Mouse (Mus musculus): ENCODE data around the gene Dgkd. TPM values are rescaled to one million over a fixed set of nuclear protein-coding genes. Genes with fewer than 3 reads are reported as not detected.

Gene Dgkd
- polyA plus RNA-seq, 1 experiment from 2014 or later = 39.3 TPM

GRCm38 (mm10) chr1:87929730-87930129 lies 76.6 kb downstream of the Dgkd start:
- no peak for DNase-seq (ENCODE audit: low spot score)
- H3K36me3 ChIP-seq (replicated peaks) = peaks cover 99% of the 10 kb centered on the region
- 87% methylated on average over 5 of the region's 5 CpGs for WGBS
- H3K4me1 ChIP-seq = no peaks in the 10 kb centered on the region
- H3K27me3 ChIP-seq (replicated peaks; ENCODE audit: low read depth, poor library complexity, severe bottlenecking) = no peaks in the 10 kb centered on the region
- H3K9me3 ChIP-seq = no peaks in the 10 kb centered on the region
- no peak overlapping the region for H3K4me3 ChIP-seq
- H3K27ac ChIP-seq (replicated peaks) = no peak overlapping the region

GRCm38 (mm10) chr1:87933051-87933450 lies 80.0 kb downstream of the Dgkd start:
- 80% methylated on average over 5 of the region's 5 CpGs for WGBS
- Histone ChIP-seq H3K9me3 (no peaks in the 10 kb centered on the region), H3K36me3 (replicated peaks) (peaks cover 99% of the 10 kb centered on the region), H3K4me3 (no peak overlapping the region), H3K27ac (replicated peaks) (no peak overlapping the region), H3K27me3 (replicated peaks; ENCODE audit: low read depth, poor library complexity, severe bottlenecking) (no peaks in the 10 kb centered on the region), H3K4me1 (no peaks in the 10 kb centered on the region)
- DNase-seq (ENCODE audit: low spot score) = no peak

DNA sequence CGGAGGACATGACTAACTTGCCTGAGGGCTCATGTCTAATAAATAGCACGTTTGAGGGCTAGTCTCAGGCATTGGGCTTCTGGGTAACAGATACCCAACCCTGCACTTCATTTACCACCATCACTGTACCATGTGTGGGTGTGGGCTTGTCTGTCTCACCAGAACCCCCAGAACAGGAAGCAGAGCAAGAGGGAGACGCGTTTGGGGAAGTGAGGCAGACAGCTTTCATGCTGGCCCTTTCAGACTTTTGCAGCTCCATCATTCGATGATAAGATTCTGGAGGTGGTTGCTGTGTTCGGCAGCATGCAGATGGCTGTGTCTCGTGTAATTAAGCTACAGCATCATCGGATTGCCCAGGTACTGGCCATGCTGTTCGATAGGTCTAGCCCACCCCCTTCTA lies 82.0 kb downstream of the Dgkd start:
- Histone ChIP-seq H3K4me1 (no peaks in the 10 kb centered on the region), H3K27me3 (replicated peaks; ENCODE audit: low read depth, poor library complexity, severe bottlenecking) (no peaks in the 10 kb centered on the region), H3K4me3 (no peak overlapping the region), H3K36me3 (replicated peaks) (peaks cover 100% of the 10 kb centered on the region), H3K9me3 (no peaks in the 10 kb centered on the region), H3K27ac (replicated peaks) (no peak overlapping the region)
- no peak for DNase-seq (ENCODE audit: low spot score)
- 81% methylated on average over 9 of the region's 9 CpGs for WGBS

GRCm38 (mm10) chr1:87935546-87935945 lies 82.5 kb downstream of the Dgkd start:
- no peaks in the 10 kb centered on the region for H3K27me3 ChIP-seq (replicated peaks; ENCODE audit: low read depth, poor library complexity, severe bottlenecking)
- H3K27ac ChIP-seq (replicated peaks) = no peak overlapping the region
- no peaks in the 10 kb centered on the region for H3K9me3 ChIP-seq
- peaks cover 100% of the 10 kb centered on the region for H3K36me3 ChIP-seq (replicated peaks)
- no peak for DNase-seq (ENCODE audit: low spot score)
- no peak overlapping the region for H3K4me3 ChIP-seq
- H3K4me1 ChIP-seq = no peaks in the 10 kb centered on the region
- WGBS = 91% methylated on average over 2 of the region's 2 CpGs

GRCm38 (mm10) chr1:87936075-87936474 lies 83.0 kb downstream of the Dgkd start:
- Histone ChIP-seq H3K9me3 (no peaks in the 10 kb centered on the region), H3K36me3 (replicated peaks) (peaks cover 100% of the 10 kb centered on the region), H3K27me3 (replicated peaks; ENCODE audit: low read depth, poor library complexity, severe bottlenecking) (no peaks in the 10 kb centered on the region), H3K27ac (replicated peaks) (no peak overlapping the region), H3K4me1 (no peaks in the 10 kb centered on the region), H3K4me3 (no peak overlapping the region)
- no peak for DNase-seq (ENCODE audit: low spot score)
- 91% methylated on average over 7 of the region's 7 CpGs for WGBS

DNA sequence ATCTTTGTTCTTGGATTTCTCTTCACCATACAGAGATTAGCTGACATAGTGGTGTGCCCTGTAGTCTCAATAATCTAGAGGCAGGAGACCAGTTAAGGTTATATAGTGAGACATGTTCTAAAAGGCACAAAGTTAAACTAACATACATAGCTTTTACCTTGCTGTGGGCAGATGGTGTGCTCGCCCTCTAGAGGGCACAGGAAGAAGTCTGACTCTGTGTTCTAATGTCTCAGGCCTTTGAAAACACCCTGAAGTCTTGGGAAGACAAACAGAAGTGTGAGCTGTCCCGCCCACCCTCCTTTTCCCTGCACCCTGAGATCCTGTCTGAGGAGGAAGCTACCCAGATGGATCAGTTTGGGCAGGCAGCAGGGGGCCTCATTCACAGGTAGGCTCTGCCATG lies 83.4 kb downstream of the Dgkd start:
- no peaks in the 10 kb centered on the region for H3K4me1 ChIP-seq
- H3K9me3 ChIP-seq = no peaks in the 10 kb centered on the region
- H3K27ac ChIP-seq (replicated peaks) = no peak overlapping the region
- peaks cover 100% of the 10 kb centered on the region for H3K36me3 ChIP-seq (replicated peaks)
- H3K4me3 ChIP-seq = no peak overlapping the region
- no peaks in the 10 kb centered on the region for H3K27me3 ChIP-seq (replicated peaks; ENCODE audit: low read depth, poor library complexity, severe bottlenecking)
- 50% methylated on average over 2 of the region's 2 CpGs for WGBS
- DNase-seq (ENCODE audit: low spot score) = no peak

GRCm38 (mm10) chr1:87941765-87942164 lies 88.7 kb downstream of the Dgkd start:
- Histone ChIP-seq H3K9me3 (no peaks in the 10 kb centered on the region), H3K27ac (replicated peaks) (no peak overlapping the region), H3K4me1 (no peaks in the 10 kb centered on the region), H3K36me3 (replicated peaks) (peaks cover 100% of the 10 kb centered on the region), H3K27me3 (replicated peaks; ENCODE audit: low read depth, poor library complexity, severe bottlenecking) (no peaks in the 10 kb centered on the region), H3K4me3 (no peak overlapping the region)
- WGBS = 88% methylated on average over 1 of the region's 1 CpGs
- DNase-seq (ENCODE audit: low spot score) = no peak

GRCm38 (mm10) chr1:87947681-87948091 lies 94.6 kb downstream of the Dgkd start:
- Histone ChIP-seq H3K36me3 (replicated peaks) (peaks cover 98% of the 10 kb centered on the region), H3K9me3 (no peaks in the 10 kb centered on the region), H3K27ac (replicated peaks) (no peak overlapping the region), H3K27me3 (replicated peaks; ENCODE audit: low read depth, poor library complexity, severe bottlenecking) (no peaks in the 10 kb centered on the region), H3K4me3 (no peak overlapping the region), H3K4me1 (no peaks in the 10 kb centered on the region)
- WGBS = 90% methylated on average over 6 of the region's 6 CpGs
- DNase-seq (ENCODE audit: low spot score) = no peak

GRCm38 (mm10) chr1:87951641-87952040 lies 98.6 kb downstream of the Dgkd start:
- no peak for DNase-seq (ENCODE audit: low spot score)
- Histone ChIP-seq H3K27ac (replicated peaks) (no peak overlapping the region), H3K4me3 (no peak overlapping the region), H3K36me3 (replicated peaks) (peaks cover 97% of the 10 kb centered on the region), H3K27me3 (replicated peaks; ENCODE audit: low read depth, poor library complexity, severe bottlenecking) (no peaks in the 10 kb centered on the region), H3K9me3 (no peaks in the 10 kb centered on the region), H3K4me1 (no peaks in the 10 kb centered on the region)
- whole genome bisulfite sequencing = 91% methylated on average over 3 of the region's 3 CpGs

DNA sequence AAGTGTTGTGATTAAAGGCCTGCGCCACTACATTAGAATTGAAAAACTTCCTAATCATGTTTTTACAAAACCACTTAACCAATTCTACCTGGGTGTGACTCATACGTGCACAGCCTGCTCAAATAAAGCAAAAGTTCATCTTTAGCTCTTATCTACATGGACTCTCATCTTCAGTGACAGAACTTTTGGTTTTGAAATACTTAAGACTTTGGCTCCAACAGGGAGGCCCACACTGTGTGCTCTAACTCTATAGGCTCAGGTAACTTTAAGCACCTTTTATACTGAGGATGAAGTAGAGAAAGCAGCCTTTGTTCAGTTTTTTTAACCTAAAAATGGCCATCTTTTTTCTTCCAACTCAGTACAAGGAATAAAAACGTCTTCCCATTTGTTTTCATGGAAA lies 100.0 kb downstream of the Dgkd start:
- 85% methylated on average over 3 of the region's 3 CpGs for WGBS
- Histone ChIP-seq H3K36me3 (replicated peaks) (peaks cover 96% of the 10 kb centered on the region), H3K4me3 (no peak overlapping the region), H3K4me1 (no peaks in the 10 kb centered on the region), H3K27ac (replicated peaks) (no peak overlapping the region), H3K9me3 (no peaks in the 10 kb centered on the region), H3K27me3 (replicated peaks; ENCODE audit: low read depth, poor library complexity, severe bottlenecking) (no peaks in the 10 kb centered on the region)
- no peak for DNase-seq (ENCODE audit: low spot score)

DNA sequence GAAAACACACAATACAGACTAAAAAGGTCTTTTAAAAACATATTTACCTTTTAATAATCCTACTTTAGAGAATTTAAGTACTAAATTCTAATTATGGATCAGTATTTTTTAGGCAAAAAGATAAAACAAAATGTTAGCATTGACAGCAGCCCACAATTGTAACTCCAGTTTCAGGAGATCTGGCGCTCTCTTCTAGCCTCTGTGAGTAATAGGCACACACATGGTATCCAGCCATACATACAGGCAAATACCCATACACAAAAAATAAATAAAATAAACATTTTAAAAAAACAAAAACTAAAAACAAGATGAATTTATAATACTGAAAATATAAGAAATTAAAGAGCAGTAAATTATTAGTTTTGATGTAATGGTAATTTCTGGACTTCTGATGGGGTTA lies 105.8 kb downstream of the Dgkd start:
- no peak overlapping the region for H3K4me3 ChIP-seq
- no peak overlapping the region for H3K27ac ChIP-seq (replicated peaks)
- no peaks in the 10 kb centered on the region for H3K27me3 ChIP-seq (replicated peaks; ENCODE audit: low read depth, poor library complexity, severe bottlenecking)
- peaks cover 90% of the 10 kb centered on the region for H3K36me3 ChIP-seq (replicated peaks)
- H3K9me3 ChIP-seq = no peaks in the 10 kb centered on the region
- WGBS = 92% methylated on average over 1 of the region's 1 CpGs
- H3K4me1 ChIP-seq = no peaks in the 10 kb centered on the region
- DNase-seq (ENCODE audit: low spot score) = no peak

GRCm38 (mm10) chr1:87959532-87959931 lies 106.4 kb downstream of the Dgkd start:
- Histone ChIP-seq H3K27me3 (replicated peaks; ENCODE audit: low read depth, poor library complexity, severe bottlenecking) (no peaks in the 10 kb centered on the region), H3K9me3 (no peaks in the 10 kb centered on the region), H3K4me3 (no peak overlapping the region), H3K27ac (replicated peaks) (no peak overlapping the region), H3K4me1 (no peaks in the 10 kb centered on the region), H3K36me3 (replicated peaks) (peaks cover 90% of the 10 kb centered on the region)
- DNase-seq (ENCODE audit: low spot score) = no peak
- WGBS = 85% methylated on average over 4 of the region's 4 CpGs

DNA sequence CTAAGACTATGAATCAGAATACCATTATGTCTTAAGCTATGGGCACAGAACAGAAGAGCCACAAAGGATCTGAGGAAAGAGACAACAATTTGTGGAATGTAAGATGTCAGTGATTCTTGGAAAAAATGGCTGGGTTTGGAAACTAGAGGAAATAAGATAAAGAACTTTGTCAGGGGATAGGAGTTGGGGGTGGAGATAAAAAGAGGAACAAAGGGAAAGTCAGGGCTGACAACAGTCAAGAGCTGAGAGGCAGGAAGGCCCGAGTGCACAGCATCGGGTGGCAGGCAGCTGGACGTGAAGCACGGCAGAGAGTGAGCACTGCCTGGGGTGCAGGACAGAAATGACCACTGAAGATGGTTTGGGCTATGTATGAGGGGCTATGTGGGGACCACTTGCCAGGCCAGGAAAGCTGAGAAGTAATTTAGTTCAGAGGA lies 106.9 kb downstream of the Dgkd start:
- H3K27ac ChIP-seq (replicated peaks) = peak overlapping the region; percentile 5

DNA sequence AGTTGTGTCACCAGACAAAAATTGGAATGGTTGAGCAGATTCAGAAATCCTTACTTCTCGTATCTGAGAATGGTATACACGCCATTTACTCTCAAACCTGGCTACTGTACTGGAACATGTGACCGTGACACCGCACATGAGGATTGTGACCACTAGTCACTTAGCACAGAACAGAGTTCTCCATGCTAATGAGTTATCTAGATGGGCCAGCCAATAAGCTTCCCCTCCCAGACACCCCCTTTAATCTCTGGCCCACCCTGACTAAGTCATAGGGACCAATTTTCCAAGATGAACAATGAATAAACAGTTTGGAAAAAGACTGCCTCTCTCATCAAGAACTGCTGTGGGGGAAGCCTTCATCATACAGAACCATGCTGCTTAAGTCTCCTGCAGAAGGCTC lies 107.7 kb downstream of the Dgkd start:
- Histone ChIP-seq H3K9me3 (no peaks in the 10 kb centered on the region), H3K27me3 (replicated peaks; ENCODE audit: low read depth, poor library complexity, severe bottlenecking) (no peaks in the 10 kb centered on the region), H3K36me3 (replicated peaks) (peaks cover 90% of the 10 kb centered on the region), H3K4me3 (no peak overlapping the region), H3K4me1 (no peaks in the 10 kb centered on the region), H3K27ac (replicated peaks) (no peak overlapping the region)
- 93% methylated on average over 4 of the region's 4 CpGs for WGBS
- no peak for DNase-seq (ENCODE audit: low spot score)

More for the DNA sequence above, 106.9 kb downstream of the Dgkd start:
- Histone ChIP-seq H3K9me3 (no peaks in the 10 kb centered on the region), H3K27me3 (replicated peaks; ENCODE audit: low read depth, poor library complexity, severe bottlenecking) (no peaks in the 10 kb centered on the region), H3K4me1 (no peaks in the 10 kb centered on the region), H3K4me3 (no peak overlapping the region), H3K36me3 (replicated peaks) (peaks cover 91% of the 10 kb centered on the region)
- DNase-seq (ENCODE audit: low spot score) = no peak
- 57% methylated on average over 4 of the region's 4 CpGs for WGBS

All from embryonic facial prominence, embryonic 10.5 days (tissue).